Mouse (Mus musculus): ENCODE measurements around the gene Tcf20.

GRCm38 (mm10) chr15:82987732-82988112 lies at the start of gene Tcf20:
- TF ChIP-seq CTCF (conservative IDR thresholded peaks at IDR 0.05; ENCODE audit: low read length) (no peak), NANOG (IDR thresholded peaks at IDR 0.05; ENCODE audit: borderline replicate concordance, low read length) (no peak)
